Mouse (Mus musculus): Measurements from ENCODE around the gene Myocd.

Myocd gene

DNA sequence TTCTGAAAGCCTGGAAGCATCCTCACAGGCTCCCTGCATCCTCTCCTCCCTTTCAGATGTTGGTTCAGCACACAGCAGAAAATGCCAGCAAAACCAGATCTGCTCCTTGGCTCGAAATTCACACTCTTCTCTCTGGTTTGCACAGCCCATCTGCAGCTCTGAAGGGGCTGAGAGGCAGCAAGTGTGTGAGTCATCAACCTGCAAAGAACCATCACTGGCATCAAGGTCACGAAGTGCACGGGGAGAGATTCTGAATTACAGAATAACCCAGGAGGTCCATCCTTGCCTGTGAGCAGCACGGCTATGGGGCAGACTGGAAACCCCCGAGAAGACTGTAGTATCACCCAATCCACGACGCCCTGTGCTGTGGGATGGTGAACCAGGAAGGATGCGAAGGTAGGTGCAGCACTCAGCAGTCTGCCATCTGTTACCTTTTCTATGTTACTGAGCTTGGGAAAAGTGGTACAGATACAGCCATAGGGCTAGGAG, 134.5 kb downstream of the Myocd start:
- DNase-seq, result peak; percentile 54 to 64

DNA sequence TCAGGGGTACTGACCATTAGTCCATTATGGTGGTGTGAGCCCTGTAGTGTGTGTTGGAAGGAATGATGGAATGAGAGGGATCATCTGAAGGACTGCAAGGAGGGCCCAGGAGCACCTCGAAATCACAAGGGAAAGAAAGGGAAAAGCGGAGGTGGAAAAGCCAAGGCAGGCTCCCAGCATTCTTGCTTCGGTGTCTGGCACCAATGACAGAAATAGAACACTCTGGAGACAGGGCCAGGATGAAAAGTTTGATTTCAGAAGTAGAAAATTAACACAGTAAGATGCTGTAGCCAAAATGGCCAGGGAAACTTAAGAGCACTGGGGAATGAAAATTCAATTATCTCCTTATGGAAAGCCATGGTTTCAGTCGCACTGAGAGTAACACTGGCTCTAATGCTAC, 136.1 kb downstream of the Myocd start:
- DNase-seq, result no peak

- DNase-seq, result no peak
These were observed 140.7 kb downstream of the Myocd start for GRCm38 (mm10) chr11:65129110-65129509.

- no peak for DNase-seq
These were observed 141.1 kb downstream of the Myocd start for GRCm38 (mm10) chr11:65128666-65129065.

DNA sequence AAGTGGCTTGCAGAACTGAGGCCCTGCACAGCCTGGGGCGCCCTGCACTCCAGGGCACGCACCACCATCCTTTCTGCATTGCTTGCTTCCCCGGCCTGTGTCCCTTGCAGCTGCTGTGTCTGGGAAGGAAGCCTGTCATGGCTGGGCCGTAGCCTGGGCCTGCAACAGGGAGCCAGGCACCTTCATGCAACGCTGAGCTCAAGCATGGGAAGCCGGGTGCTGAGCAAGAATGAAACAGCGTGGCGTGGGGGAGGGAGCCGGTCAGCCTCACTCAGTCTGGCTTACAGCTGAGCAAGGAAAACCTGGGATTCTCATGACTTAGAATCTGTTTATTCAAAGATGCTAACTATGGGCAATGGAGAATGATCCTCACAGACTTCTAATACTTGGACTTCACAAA, 143.2 kb downstream of the Myocd start:
- peak; percentile 57 to 63 for DNase-seq

Measured in cerebellum, postnatal 14 days (tissue).